Mouse (Mus musculus) common myeloid progenitor, adult 5-6 weeks (primary cell): ENCODE measurements around the gene Dap. TPM values are rescaled to one million over a fixed set of nuclear protein-coding genes. Genes with fewer than 3 reads are reported as not detected.

Experiments
- total RNA-seq: library from RNA; stranded (forward); fragments of 200-1000, 187-1606 nt; gene quantifications from 2 replicates; pipeline ENCODE4 v1.2.3, GENCODE M21; 2017

Dap gene
- total RNA-seq, 1 experiment from 2014 or later: 67.8 TPM

Other genes with a start within 250 kb of the Dap start
- 0.23 and 2.2 TPM in 2 replicates for gene Ankrd33b, start 143.4 kb downstream of the Dap start, total RNA-seq
- 0.37 and 3.8 TPM in 2 replicates for gene Ropn1l, start 229.4 kb downstream of the Dap start, total RNA-seq